Mouse (Mus musculus): ENCODE results near the gene Casq1.

Casq1 gene

GRCm38 (mm10) chr1:172206141-172206917 lies 13.3 kb downstream of the Casq1 start, which contains the start of gene Pea15a:
Gene Pea15a, minus strand, starts transcription at chr1:172206804.
- peak; percentile 87 for DNase-seq (ENCODE audit: low spot score)

DNA sequence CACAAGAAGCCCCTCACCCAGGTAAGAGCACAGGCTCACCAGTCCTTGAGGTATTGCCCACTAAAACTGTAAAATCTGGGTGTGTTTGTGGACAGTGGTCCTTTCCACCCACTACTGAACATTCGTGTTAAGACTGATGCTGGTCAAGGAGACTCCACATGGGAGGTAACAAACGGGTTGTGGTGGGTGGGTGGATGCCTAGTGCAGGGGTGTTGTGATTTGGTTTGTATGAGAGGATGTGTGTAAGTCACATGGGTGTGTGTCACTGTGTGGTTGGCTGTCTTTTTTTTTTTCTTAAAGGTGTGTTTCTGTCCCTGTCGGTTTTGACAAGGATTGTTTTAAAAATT lies 14.0 kb downstream of the Casq1 start:
- DNase-seq (ENCODE audit: low spot score) = no peak

DNA sequence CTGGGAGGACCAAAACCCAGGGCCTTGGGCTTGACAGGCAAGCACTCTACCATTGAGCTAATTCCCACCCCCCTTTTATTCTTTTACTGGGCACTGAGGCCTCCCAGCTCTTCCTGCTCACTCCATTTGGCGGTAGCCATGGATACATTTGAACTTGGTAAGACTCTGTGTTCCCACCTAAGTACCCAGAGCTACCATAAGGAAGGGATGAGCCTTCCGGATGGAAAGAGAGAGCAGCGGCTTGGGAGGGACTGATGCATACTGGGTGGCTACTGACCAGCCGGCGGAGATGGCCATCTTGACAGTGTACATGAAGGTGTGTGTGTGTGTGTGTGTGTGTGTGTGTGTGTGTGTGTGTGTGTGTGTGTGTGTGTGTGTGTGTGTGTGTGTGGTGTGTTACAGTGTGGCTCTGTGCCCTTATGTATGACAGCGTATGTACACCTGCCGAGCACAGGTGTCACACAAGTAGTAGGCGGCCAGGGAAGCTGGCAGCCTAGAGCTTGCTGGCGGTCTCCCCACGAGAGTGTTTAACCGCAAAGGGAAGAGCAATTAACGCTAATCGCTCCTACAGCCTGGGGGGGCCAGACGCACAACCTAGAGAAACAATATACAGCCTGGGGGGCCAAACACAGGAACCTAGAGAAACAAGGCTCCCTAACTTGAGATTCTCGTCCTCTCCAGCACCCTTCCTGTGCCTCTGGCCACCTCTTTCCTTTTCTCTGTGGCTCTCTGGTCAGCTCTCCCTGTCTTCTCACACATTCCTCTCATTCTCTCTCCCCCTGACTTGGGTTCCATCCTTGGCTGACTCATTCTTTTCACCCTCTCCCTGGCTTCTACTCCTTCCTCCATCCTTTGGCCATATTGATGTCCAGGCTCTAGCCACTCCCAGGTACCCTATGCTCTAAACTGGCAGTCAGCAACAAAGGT lies 14.6 kb downstream of the Casq1 start:
- no peak for DNase-seq (ENCODE audit: low spot score)

- DNase-seq (ENCODE audit: low spot score) = no peak
These were observed 15.4 kb downstream of the Casq1 start for GRCm38 (mm10) chr1:172204033-172204813.

DNA sequence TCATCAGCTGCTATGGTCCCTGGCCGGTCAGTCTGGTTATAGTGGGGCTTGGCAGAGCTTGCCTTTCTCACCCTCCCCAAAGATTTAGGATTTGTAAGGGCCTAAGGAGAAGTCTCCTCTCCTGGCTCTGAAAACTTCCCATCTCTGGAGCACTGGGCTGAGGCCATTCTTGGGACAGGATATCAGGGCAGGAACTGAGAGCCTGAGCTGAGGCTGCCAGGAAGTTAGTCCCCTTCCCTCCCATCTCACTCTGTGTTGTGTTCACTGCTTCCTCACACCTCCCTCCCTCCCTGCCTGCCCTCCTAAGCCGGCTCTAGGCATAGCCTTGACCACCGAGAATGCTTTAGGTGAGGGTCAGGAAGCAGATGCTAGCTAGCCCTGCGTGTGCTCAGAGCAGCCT lies 16.1 kb downstream of the Casq1 start:
- no peak for DNase-seq (ENCODE audit: low spot score)

DNA sequence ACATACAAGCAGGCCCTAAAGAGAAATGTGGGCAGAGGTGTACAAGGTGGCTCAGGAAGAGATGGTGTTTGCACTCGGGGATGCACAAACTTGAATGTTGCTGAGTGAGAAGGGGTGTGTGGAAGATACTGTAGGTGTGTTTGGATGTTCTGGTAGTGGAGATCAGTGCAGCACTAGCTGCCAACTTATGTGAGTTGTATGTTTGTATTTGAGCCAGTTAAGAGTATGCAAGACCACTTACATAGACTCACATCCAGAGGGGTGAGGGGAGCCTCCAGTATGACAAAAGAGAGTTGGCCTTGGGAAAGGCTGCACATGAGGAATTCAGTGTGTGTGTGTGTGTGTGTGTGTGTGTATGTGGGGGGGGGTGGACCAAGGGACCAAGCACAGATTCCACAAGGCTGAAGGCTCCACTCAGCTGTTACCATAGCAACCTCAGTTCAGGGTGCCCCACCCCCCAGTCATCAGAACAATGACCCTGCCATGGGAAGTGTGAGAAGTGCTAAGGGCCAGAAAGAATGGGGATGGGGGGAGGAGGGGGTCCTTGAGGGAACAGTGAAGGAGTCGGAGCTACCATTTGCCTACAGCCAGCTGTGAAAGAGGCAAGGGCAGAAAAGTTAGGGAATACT lies 16.7 kb downstream of the Casq1 start:
- no peak for DNase-seq (ENCODE audit: low spot score)

DNA sequence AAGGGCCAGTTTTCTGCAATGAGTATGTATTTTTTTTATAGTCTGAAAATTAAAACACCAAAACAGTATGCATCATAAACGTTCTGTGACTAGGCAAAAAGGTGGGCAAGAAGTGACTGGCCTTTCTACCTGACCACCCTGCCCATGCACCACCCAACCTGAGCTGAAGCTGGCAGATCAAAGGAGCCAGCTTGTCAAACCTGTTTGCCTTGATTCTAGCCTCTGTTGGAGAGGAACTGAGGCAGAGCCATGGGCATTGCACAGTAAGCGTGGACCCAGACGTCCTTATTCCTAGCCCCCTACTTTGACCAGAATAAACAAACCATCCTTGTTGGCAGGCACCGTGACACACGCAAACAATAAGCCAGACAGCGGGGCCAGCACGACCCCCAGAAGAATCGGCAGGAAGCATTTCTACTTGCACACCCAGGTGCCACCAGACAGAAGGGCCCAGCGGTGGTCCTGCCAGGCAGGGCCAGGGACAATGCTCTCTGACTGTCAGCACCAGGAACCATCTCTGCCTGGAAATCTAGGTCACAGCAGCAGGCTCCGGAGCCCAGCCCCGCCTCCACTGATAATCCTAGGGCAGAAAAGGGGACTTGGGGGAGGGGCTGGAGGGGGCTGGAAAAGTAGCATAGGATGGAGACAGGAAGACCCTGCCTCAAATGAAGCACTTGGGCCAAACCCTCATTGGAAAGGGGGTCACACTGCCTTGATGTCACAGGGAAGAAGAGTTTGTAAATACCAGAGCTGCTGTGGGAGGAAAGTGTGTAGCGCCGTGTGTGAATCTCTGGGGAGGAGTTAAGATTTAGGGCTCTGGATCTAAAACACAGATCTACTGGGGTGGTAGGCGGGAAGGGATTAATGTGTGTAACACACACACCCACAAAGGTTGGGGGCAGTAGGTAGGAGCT lies 17.4 kb downstream of the Casq1 start:
- peak; percentile 68 for DNase-seq (ENCODE audit: low spot score)

DNA sequence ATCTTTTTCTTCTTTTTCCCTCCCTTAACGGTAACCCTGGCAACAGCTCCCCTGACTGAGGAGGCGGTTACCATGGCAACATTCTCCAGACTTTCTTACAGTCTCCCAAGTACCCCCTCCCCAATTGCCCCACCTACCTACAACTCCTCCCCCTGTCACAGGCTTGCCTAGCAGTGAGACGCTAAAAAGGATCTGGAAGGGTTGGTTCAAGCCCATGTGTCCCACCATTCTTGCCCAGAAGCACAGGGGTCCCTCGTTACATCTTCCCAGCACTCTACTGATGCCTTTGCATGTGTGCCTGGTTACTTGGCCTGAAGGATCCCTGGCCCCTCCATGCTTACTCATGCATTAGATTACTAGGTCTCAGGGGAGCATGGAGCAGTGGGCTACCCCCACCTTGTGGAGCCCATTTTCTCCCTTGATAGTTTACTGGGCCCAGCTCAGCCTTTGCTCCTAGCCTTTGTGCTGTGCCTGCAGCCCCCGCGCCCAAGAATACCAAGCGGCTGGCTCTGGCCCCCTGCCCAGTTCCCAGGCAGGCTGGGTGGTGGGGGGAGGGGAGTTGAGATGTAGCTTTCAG lies 18.7 kb downstream of the Casq1 start:
- no peak for DNase-seq (ENCODE audit: low spot score)

DNA sequence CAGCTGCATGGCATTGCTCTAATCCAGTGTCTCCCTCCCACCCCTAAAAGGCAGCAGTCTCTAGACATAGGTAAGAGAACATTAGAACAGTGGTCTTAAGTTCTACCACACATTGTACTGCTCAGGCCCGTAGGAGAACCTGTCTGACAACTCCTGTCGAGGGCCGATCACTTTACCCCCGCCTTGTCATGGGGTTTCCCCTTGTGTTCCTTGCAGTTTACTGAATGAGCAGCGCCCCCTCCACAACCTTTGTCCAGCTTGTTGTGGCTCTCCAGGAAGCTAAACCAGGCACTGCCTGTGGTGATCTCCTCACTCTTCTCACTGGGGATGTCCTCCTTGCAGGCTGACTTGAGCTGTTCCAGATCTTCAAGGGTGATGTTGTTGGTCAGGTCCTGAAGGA lies 19.5 kb downstream of the Casq1 start:
- peak; percentile 62 for DNase-seq (ENCODE audit: low spot score)

DNA sequence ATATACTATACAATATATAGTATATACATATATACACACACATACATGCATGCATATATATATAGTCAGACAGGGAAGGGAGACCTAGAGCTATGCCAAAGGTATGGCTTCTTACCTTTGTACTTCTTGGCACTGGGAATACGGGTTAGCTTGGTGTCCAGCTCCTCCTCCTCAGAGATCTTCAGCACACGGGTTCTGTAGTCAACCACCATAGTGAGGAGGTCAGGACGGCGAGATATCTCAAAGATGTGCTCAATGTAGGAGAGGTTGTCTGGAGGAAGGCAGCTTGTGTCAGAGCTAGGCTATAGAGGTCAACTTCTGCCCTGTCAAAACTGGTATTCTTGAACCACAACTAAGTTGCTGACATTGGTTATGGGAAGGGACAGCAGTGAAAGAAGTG lies 20.7 kb downstream of the Casq1 start:
- no peak for DNase-seq (ENCODE audit: low spot score)

DNA sequence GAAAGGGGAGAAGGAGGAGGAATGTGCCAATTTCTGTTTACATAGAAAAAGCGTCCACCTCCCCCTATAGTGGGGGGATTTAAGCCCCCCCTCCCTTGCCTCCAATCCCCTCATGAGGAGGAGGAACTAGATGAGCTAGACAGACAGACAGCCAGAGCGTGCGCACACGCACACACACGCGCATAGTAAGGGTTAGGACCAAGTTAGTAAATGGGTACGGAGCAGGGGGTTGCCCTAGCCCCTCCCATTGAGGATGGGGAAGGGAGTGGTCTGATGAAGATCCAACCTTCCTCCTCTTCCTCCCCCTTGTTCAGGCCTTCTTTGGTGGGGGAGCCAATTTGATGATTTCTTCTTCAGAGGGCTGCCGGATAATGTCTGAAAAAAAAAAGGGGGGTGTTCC lies 21.4 kb downstream of the Casq1 start:
- DNase-seq (ENCODE audit: low spot score) = no peak

DNA sequence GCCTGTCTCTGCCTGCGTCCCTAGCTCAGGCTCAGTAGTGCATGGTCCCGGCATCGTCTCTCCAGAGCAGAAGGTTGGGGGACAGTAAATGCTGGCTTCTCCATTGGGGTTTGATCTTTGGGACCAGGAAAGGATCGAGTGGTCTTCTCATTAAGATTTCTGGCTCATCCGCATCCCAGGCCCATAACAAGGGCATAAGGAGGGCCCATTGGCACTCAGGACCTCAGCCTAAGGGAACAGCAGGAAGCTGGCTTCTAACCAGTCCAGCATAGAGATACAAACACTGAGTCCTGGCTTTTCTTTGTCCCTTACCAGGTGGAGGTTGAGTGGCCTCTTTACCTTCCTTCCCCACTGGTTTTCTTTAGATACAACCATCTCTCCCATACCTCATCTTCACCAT lies 21.8 kb downstream of the Casq1 start:
- DNase-seq (ENCODE audit: low spot score) = no peak

DNA sequence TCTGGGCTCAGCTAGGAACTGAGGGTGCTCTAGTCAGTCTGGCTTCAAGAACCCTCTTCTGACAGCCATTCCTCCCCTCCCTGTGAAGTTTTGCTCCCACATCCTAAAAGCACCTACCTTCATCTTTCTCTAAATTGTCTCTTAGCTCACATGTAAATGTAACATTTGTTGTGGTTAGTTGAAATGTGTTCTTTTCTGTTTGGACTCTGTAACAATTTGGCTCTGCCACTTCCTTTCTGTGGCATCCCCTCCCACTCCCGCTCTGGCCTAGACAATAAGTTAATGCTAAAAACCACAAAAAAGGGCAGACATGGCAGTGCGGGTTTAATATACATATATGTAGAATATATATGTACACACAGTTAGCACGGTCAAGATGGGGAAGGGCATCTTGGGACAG lies 22.5 kb downstream of the Casq1 start:
- no peak for DNase-seq (ENCODE audit: low spot score)

DNA sequence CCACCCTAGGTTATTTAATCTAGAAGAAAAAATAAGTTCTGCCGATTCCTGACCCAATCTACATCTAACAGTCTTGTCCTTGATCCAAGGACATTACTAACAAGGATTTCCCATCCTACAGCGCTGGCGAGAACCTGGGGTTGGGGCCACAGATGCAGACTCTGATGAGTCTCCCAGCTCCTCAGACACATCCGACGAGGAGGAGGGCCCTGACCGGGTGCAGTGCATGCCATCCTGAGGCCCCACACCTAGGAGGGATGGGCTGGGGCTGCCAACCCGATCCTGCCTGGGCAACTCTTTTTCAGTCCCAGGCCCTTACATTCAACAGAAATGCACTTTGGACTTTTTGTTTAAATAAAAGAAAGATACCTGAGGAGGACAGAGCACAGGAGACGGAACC lies 25.2 kb downstream of the Casq1 start:
- no peak for DNase-seq (ENCODE audit: low spot score)

DNA sequence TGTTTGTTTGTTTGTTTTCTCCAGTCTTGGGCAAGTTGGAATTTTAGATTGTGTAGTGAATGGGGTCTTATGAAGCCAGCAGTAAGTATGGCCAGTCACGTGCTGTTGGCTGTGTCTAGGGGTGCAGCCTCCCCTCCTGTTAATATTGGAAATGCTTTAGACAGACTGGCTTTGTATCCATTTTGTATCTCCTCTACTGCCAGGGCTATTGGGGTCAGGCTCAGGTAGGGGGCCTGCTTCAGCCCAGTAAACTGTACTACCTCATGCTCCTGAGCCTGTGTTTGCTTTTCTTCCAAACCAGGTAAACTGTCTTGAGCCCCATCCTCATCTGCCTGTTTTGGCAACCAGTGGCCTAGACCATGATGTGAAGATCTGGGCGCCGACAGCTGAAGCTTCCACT lies 27.5 kb downstream of the Casq1 start:
- DNase-seq (ENCODE audit: low spot score) = no peak

DNA sequence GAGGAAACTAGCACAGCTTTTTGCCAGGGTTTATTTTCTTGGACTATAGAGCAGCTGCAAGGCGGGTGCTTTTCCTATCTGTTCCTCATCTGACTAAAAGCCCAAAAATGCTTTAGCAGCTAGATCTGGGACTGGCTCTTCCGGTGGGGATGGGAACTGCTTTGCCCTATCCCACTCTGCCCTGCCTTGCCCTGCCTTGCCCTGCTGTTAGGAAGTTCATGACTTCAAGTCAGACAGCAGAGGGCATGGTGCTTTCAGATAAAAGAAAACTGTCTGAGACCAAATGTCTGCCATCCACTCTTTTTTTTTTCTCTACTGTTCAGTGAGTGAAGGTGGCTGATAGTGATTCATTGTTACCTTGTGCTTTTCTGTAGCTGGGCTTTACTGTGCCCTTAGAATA lies 28.1 kb downstream of the Casq1 start:
- no peak for DNase-seq (ENCODE audit: low spot score)

- no peak for DNase-seq (ENCODE audit: low spot score)
These were observed 30.8 kb downstream of the Casq1 start for GRCm38 (mm10) chr1:172188891-172189290.

GRCm38 (mm10) chr1:172186401-172187289 lies 33.0 kb downstream of the Casq1 start:
- DNase-seq (ENCODE audit: low spot score) = no peak

- DNase-seq (ENCODE audit: low spot score) = no peak
These were observed 35.8 kb downstream of the Casq1 start for GRCm38 (mm10) chr1:172183915-172184314.

DNA sequence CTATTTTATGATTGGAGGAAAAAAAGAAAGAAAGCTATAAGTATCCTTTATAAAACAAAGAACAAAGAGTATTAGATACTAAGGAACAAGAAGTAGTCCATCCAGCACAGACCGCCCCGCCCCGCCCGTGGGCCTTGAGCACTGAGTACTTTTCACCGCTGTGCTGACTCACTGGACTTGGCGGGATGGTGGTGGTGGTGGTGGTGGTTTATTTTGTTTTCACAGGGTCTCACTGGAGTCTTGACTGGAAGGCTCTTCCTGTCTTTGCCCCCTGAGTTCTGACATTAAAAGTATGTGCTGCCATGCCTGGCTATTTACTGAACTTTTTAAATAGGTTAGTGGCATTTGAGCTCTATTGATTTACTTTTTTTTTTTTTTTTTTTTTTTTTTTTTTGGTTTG lies 36.6 kb downstream of the Casq1 start:
- DNase-seq (ENCODE audit: low spot score) = no peak

Data from urinary bladder, postnatal 14 days (tissue).